Mouse (Mus musculus) bone marrow, adult 2 months (tissue): ENCODE results near the gene Zfp335.

Source experiments
- CTCF ChIP-seq: fragments of 200-500 bp; IDR thresholded peaks from 2 replicates; pipeline ENCODE4 v1.5.1; 2011; ENCODE audit warnings: low read length, control low read depth; ENCODE audit not compliant: control insufficient read depth, insufficient read depth
- POLR2A ChIP-seq: fragments of 200-500 bp; IDR thresholded peaks from 2 replicates; pipeline ENCODE4 v1.6.1; 2011; ENCODE audit warnings: low read depth, mild to moderate bottlenecking, control low read depth, low read length, borderline replicate concordance; ENCODE audit not compliant: control insufficient read depth

GRCm38 (mm10) chr2:164952448-164952847 lies 40.9 kb upstream of the Zfp335 start:
- no peak for TF ChIP-seq CTCF
- no peak for TF ChIP-seq POLR2A
